Mouse (Mus musculus): Measurements from ENCODE around the gene Cfap54.

- TF ChIP-seq POLR2A (IDR thresholded peaks at IDR 0.05; ENCODE audit: borderline replicate concordance, control insufficient read depth, low read depth, low read length) (no peak), CTCF (IDR thresholded peaks at IDR 0.05; ENCODE audit: control insufficient read depth, insufficient read depth, low read length) (no peak)
Observed at GRCm38 (mm10) chr10:93122399-93123184, 41.2 kb upstream of the Cfap54 start.

Data from bone marrow, adult 2 months (tissue).